Mouse (Mus musculus) cerebellum, postnatal 4 days (tissue): Measurements from ENCODE around the gene Grb10.

Experiments
- DNase-seq, 2 experiments: peaks; one replicate each; pipeline ENCODE4 v3.0.0; 2022; ENCODE audit warnings: low spot score in 2 of 2, mixed read lengths in 1 of 2

Grb10 gene

GRCm38 (mm10) chr11:11968830-11969229, 69.7 kb downstream of the Grb10 start:
- no peak for DNase-seq

DNA sequence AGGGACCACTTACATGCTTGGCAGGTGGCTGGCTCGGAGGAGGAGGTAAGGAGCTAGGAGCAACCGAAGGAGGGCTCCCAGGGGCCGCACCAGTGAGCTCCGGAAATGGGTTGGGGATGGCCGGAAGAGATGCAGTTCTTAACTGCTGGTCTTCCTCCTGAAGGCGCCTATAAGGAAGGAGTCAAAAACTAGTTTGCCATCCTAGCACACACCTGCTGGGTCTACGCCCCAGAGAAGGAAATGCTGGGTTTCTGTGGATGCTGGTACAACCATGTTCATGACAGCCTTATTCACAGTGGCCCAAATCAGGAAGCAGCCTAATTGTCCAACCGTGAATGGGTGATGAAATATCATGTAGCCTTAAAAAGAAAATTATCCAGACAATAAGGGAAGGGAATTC, 71.0 kb downstream of the Grb10 start:
- DNase-seq: no peak

GRCm38 (mm10) chr11:11966220-11966619, 72.3 kb downstream of the Grb10 start:
- no peak for DNase-seq

GRCm38 (mm10) chr11:11965501-11966125, 72.9 kb downstream of the Grb10 start:
- no peak for DNase-seq

DNA sequence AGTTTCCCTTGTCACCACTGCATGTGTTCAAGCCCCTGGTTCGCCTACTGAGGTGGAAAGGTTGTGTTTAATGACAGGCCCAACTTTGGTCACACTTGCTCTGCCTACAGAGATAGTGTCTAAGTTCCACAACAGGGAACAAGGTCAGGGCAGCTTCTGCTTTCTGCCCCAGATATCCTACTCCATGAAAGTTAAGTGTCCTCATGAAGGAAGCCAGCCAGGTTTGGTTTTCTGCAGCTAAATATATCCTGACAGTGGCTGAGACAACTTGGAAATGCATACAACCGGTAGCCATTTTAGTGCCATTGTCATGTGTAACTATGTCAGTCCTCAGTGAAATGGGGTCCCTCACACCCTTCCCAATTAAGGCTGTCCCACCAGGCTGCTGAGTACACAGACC, 73.8 kb downstream of the Grb10 start:
- no peak for DNase-seq

DNA sequence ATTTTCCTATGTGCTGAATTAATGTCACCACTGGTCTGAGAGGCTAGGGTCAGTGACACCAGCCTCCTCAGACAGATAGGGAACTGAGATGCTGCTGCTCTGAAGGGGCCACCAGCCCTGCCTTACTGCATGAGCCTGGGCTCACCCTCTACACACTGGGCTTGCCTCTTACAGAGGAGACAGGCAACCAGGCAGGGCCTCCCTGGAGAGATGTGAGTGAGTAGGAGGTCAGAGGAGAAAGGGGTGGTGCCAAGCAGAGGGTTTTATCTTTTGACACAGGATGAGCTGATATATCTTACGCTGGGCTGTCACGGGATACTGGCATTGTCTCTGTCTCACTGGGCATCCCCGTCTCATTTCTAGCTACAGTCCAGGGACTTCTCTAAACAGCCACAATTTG, 74.9 kb downstream of the Grb10 start:
- no peak for DNase-seq

GRCm38 (mm10) chr11:11963065-11963464, 75.4 kb downstream of the Grb10 start:
- DNase-seq: no peak

GRCm38 (mm10) chr11:11962629-11962954, 75.9 kb downstream of the Grb10 start:
- no peak for DNase-seq

DNA sequence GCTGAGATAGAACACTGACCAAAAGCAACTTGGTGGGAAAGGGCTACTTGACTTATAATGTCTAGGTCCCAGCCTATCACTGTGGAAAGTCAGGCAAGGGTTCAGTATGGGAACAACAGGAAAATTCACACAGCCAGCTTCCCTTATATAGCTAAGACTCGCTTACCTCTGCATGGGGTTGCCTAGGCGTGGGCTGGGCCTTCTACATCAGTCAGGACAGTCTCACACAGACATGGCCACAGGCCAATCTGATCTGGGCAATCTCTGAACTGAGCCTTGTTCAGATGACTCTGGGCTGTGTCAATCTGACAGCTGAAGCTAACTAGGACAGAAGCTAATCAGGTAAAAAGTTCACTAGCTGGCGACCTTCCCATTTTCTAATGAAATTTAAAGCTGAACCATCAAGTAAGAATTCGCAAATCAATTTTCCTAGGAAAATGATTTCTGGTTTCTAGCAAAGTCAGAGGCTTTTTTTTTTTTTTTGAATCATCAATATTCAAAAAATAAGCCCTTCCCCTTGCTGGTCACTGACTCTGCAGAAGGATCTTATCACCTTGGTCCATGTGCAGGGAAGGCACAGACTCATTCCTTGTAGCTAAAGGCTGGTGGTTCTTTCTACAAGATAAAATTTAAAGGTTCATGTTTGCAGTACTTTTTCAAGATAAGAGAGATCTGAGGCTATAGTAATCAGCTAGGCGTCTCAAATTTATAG, 76.4 kb downstream of the Grb10 start:
- DNase-seq: no peak

DNA sequence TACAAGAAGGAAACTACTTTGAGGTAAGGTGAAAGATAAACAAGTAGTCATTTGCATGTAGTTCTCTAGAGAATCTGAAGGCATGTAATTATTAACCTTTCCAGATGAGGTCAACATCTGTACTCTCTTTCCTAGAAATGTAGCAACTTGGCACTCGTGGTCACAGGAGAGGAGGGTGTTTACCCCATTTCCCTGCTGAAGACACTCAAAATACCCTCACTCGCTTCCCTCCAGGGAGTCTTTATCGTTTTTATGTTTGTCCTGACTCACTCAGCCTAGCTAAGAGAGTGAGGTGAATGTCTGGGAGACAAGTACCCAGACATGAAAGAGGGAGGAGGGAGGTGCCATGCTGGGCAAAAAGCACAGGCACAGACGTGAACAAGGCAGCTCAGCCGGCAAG, 77.6 kb downstream of the Grb10 start:
- DNase-seq: no peak

GRCm38 (mm10) chr11:11960227-11960626, 78.3 kb downstream of the Grb10 start:
- no peak for DNase-seq

GRCm38 (mm10) chr11:11958479-11958878, 80.0 kb downstream of the Grb10 start:
- no peak for DNase-seq

- no peak for DNase-seq
Measured at GRCm38 (mm10) chr11:11958061-11958361, 80.5 kb downstream of the Grb10 start.

DNA sequence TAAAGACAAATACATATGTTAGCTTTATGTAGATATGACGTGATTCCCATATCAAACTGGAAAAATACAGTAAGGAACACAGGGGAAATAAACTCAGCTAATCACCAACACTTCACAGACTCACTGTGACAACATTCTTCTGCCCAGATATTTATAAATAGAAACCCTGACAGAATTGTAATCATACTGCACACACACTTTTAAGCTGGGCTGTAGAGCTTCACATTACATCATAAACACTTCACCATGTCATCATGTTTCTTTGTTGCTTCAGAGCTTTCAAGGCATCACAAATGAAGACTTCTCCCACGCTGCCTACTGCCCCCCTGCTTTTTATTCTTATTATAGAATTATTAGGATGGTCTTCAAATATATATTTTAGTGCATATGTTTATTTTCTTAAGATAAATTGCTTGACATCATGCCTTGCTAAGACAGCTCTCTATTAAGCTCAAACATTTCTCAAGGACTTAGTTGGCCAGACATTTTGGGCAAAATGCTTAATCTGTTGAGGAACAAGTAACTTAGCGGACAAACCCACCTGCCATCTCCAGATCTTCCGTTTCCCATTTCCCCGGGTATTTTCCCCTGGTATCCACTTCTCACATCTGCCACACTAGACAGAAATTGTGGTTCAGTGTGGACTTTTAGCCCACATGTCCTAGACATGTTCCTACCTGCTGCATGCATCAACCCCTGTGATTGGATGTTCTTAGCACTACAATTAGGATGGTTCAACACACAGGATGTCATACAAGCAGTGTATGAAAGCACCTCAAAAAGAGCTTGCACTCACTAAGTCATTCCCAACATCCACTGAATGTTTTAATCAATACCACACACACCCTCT, 81.0 kb downstream of the Grb10 start:
- DNase-seq: no peak

- no peak for DNase-seq
Measured at GRCm38 (mm10) chr11:11955783-11956182, 82.7 kb downstream of the Grb10 start.

GRCm38 (mm10) chr11:11954606-11955005, 83.9 kb downstream of the Grb10 start:
- no peak for DNase-seq

DNA sequence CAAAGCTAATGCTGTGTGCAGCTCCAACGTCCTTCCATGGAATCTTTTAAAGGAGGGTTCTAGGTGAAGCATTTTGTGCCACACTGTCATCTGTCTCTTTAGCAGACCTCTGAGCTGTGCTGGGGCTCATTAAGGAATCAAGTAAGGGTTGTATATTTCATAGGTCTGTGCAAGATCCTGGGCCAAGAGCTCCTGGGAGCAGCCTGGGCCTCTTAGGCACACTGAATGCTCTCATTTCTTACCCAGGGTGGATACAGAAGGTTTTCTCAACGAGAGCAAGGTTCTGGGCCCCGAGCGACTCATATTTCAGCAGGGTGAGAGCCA, 84.4 kb downstream of the Grb10 start:
- DNase-seq: no peak

DNA sequence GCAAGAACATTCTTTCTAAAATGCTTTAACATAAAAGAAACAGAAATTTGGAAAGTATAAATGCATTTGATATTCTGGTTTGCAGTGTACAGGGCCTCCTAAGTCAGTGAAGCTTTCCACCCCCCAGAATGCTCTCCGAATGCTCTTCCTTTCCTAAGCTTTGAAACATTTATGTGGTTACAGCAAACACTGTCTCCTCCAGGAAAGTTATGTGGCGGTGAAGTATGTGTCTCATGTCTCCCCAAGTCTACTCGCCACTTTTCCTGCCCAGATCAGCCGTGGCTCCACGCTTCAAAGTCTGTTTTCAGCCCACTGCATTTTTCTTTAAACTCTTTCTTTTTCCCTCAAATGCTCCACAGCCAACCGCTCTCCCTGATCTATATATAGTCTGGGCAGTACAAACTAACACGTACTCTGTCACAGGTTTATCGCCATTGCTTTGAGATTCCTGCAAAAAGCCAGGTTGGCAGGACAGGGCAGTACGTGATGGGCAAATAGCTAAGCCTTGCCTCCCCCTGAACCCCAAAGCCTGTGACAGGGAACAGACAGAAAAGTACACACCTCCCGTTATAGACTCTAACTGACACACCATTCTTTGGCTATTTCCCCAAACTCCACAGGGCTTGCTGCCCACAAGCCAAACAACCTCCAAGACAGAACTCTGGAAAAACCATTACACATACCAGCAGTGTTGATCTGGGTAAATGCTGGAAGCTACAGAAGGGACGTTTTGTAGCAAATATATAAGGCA, 84.9 kb downstream of the Grb10 start:
- no peak for DNase-seq

DNA sequence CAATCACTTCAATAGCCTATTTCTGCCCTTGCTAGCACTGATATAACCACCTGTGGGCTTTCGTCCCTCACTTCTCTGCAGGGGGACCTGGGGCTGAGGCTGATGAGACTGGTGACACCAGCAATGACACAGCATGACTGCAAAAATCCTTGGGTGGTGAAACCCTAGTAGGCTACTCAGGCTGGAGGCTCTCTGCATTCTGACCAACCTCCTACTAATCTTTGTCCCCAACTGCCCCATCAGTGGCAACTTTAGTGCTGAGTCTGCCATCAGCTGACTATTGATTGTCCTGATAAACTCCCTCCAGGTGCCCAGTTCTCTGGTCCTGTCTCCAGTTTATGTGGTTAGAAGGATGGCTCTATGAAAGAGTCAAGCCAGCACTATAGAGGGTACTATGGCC, 85.9 kb downstream of the Grb10 start:
- DNase-seq: no peak

- DNase-seq: no peak
Measured at GRCm38 (mm10) chr11:11948988-11949365, 89.5 kb downstream of the Grb10 start.

DNA sequence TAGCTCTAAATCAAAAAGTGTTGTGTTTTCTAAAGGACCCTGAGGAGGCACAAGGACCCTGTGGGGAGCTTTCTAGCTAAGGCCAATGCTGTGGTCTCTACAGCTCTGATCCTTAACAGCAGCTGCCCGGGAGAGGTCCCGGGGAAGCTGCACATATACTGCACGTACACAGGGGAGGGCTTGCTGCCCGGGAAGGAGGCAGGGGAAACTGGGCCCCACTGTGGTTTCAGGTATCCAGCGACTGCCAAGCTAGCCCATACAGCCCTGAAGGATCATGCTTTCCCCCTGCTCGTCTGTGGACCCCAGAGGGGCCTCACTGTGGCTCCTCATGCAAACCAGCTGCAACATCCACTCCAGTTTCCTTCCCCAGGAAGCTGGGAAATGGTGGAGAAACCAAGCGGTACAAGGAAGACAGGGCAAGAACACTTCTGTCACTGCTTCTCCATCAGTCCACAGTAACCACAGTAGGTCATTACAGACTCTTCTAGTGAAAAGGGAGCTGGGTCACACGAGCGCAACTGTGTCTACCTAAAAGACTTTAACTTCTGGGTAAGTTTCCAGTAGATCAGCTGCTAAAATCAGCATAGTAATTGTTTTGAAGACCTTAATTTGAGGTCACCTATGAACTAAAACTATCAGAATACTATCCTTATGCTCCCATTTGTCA, 90.0 kb downstream of the Grb10 start:
- no peak for DNase-seq

DNA sequence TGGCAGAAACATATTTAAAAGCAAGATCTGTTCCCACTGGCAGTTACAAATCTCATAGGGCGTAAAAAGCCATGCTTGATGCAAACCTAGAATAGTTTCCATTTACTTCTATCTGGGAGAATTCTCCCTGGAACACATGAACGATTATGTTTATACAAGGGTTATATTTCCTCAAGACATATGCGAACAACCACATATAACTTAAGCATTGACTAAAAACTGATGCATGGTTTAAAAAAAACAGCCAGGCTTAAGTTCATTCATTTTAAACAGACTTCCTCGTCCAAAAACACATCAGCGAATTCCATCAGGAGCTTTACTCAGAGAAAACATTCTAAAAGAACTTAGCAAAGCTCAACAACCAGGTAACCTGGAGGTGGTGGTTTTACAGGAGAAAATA, 90.6 kb downstream of the Grb10 start:
- no peak for DNase-seq
